Mouse (Mus musculus) embryonic facial prominence, embryonic 14.5 days (tissue): ENCODE data around the gene Zfp628. TPM values are rescaled to one million over a fixed set of nuclear protein-coding genes. Genes with fewer than 3 reads are reported as not detected.
A peak's percentile ranks its signal among the peaks of the same experiment; 100 is the strongest.

ENCODE experiments used
- ATAC-seq: fragments of 200-750 bp; cut with Nextera tagmentation; 2 replicates; pipeline ENCODE4 v1.8.0; 2017; ENCODE audit warnings: low read depth, moderate number of reproducible peaks, moderate TSS enrichment
- DNase-seq: peaks from one replicate; pipeline ENCODE4 v3.0.0-alpha.2; 2015; ENCODE audit warnings: low spot score
- H3K27ac ChIP-seq: fragments of 300-500 bp; sonication (generic); replicated peaks from 2 replicates; pipeline ENCODE4 v1.5.1; 2014; ENCODE audit warnings: low read depth, mild to moderate bottlenecking, low read length, moderate library complexity
- H3K27me3 ChIP-seq: fragments of 300-500 bp; sonication (generic); replicated peaks from 2 replicates; pipeline ENCODE4 v1.6.1; 2014; ENCODE audit warnings: low read length; ENCODE audit not compliant: control insufficient read depth, insufficient read depth
- H3K36me3 ChIP-seq: fragments of 300-500 bp; sonication (generic); 2 replicates; pipeline ENCODE4 v1.6.1; 2014; ENCODE audit warnings: low read length, mixed read lengths; ENCODE audit not compliant: control insufficient read depth, insufficient read depth
- H3K4me1 ChIP-seq: fragments of 300-500 bp; sonication (generic); 2 replicates; pipeline ENCODE4 v1.6.1; 2014; ENCODE audit warnings: antibody characterized with exemption, low read length; ENCODE audit not compliant: control insufficient read depth, insufficient read depth
- H3K4me2 ChIP-seq: fragments of 300-500 bp; sonication (generic); 2 replicates; pipeline ENCODE4 v1.6.1; 2014; ENCODE audit warnings: low read depth, mild to moderate bottlenecking, low read length, moderate library complexity, mixed read lengths
- H3K4me3 ChIP-seq: fragments of 300-500 bp; sonication (generic); 2 replicates; pipeline ENCODE4 v1.5.1; 2014; ENCODE audit warnings: low read depth, mild to moderate bottlenecking, low read length
- H3K9ac ChIP-seq: fragments of 300-500 bp; sonication (generic); 2 replicates; pipeline ENCODE4 v1.6.1; 2014; ENCODE audit warnings: low read depth, mild to moderate bottlenecking, low read length, moderate library complexity, mixed read lengths
- H3K9me3 ChIP-seq: fragments of 300-500 bp; sonication (generic); 2 replicates; pipeline ENCODE4 v1.6.1; 2016; ENCODE audit warnings: low read length; ENCODE audit not compliant: control insufficient read depth
- WGBS: fragments of 180-500 bp; shearing (Covaris S2); extraction: QIAGEN DNeasy Blood & Tissue Kit; methylation state at CpG from one replicate; pipeline ENCODE4 v1.1.7; 2014; 5-methylcytosine and 5-hydroxymethylcytosine counted together
- polyA plus RNA-seq: library from polyadenylated mRNA; unstranded; fragments of >200 nt; fragmentation: Nextera tagmentation; extraction: Ambion mirVana; gene quantifications from 2 replicates; pipeline ENCODE4 v1.2.1, GENCODE M21; 2014

The Zfp628 gene
- polyA plus RNA-seq, 1 experiment from 2014 or later: 3.7 TPM

- WGBS: 22% methylated on average over 9 of the region's 9 CpGs
- ATAC-seq (no peak), DNase-seq (peak; percentile 52)
- H3K4me2 ChIP-seq: no peak overlapping the region
- no peaks in the 10 kb centered on the region for H3K36me3 ChIP-seq
- H3K27me3 ChIP-seq: no peaks in the 10 kb centered on the region
- 0 out of 2 replicates have a peak overlapping the region, but pooled peaks have one; percentile 1 for H3K27ac ChIP-seq
- H3K4me3 ChIP-seq: no peak overlapping the region
- peaks cover 10% of the 10 kb centered on the region for H3K4me1 ChIP-seq
- no peak overlapping the region for H3K9ac ChIP-seq
- H3K9me3 ChIP-seq: no peaks in the 10 kb centered on the region
These were observed 3.5 kb upstream of the Zfp628 start for GRCm38 (mm10) chr7:4911561-4911960.

GRCm38 (mm10) chr7:4912248-4912647, 2.8 kb upstream of the Zfp628 start:
- no peaks in the 10 kb centered on the region for H3K9me3 ChIP-seq
- H3K4me1 ChIP-seq: peaks cover 11% of the 10 kb centered on the region
- no peak for DNase-seq
- H3K36me3 ChIP-seq: 0 out of 2 replicates have a peak, but pooled peaks cover under 1% of the 10 kb centered on the region
- WGBS: 66% methylated on average over 5 of the region's 5 CpGs
- H3K27ac ChIP-seq: no peak overlapping the region
- H3K4me2 ChIP-seq: no peak overlapping the region
- no peak overlapping the region for H3K4me3 ChIP-seq
- no peaks in the 10 kb centered on the region for H3K27me3 ChIP-seq
- no peak for ATAC-seq
- no peak overlapping the region for H3K9ac ChIP-seq

- Histone ChIP-seq H3K9me3 (no peaks in the 10 kb centered on the region), H3K9ac (peak overlapping the region; percentile 79), H3K4me3 (peak overlapping the region; percentile 53), H3K27me3 (no peaks in the 10 kb centered on the region), H3K4me2 (peak overlapping the region; percentile 61), H3K36me3 (peaks cover 36% of the 10 kb centered on the region), H3K4me1 (peaks cover 11% of the 10 kb centered on the region), H3K27ac (peak overlapping the region; percentile 96)
- ATAC-seq: peak; percentile 59
- DNase-seq: peak; percentile 70
- 16% methylated on average over 14 of the region's 14 CpGs for WGBS
These were observed 826 bp downstream of the Zfp628 start for GRCm38 (mm10) chr7:4915669-4916416.

- no peak overlapping the region for H3K27ac ChIP-seq
- no peaks in the 10 kb centered on the region for H3K27me3 ChIP-seq
- H3K9ac ChIP-seq: 0 out of 2 replicates have a peak overlapping the region, but pooled peaks have one; percentile 79
- DNase-seq (no peak), ATAC-seq (no peak)
- H3K9me3 ChIP-seq: no peaks in the 10 kb centered on the region
- WGBS: 94% methylated on average over 2 of the region's 2 CpGs
- peaks cover 39% of the 10 kb centered on the region for H3K36me3 ChIP-seq
- no peak overlapping the region for H3K4me2 ChIP-seq
- H3K4me3 ChIP-seq: no peak overlapping the region
- H3K4me1 ChIP-seq: peaks cover 13% of the 10 kb centered on the region
These were observed 2.5 kb downstream of the Zfp628 start for GRCm38 (mm10) chr7:4917494-4917893.

GRCm38 (mm10) chr7:4918681-4919080, 3.7 kb downstream of the Zfp628 start:
- Histone ChIP-seq H3K27me3 (no peaks in the 10 kb centered on the region), H3K36me3 (peaks cover 39% of the 10 kb centered on the region), H3K27ac (no peak overlapping the region), H3K4me2 (no peak overlapping the region), H3K9ac (no peak overlapping the region), H3K4me3 (no peak overlapping the region), H3K9me3 (no peaks in the 10 kb centered on the region), H3K4me1 (peaks cover 24% of the 10 kb centered on the region)
- ATAC-seq (no peak), DNase-seq (no peak)
- 89% methylated on average over 10 of the region's 15 CpGs for WGBS

- Histone ChIP-seq H3K4me1 (peaks cover 28% of the 10 kb centered on the region), H3K9me3 (no peaks in the 10 kb centered on the region), H3K27me3 (no peaks in the 10 kb centered on the region), H3K27ac (no peak overlapping the region), H3K36me3 (peaks cover 39% of the 10 kb centered on the region), H3K4me3 (no peak overlapping the region), H3K9ac (no peak overlapping the region), H3K4me2 (no peak overlapping the region)
- ATAC-seq (no peak), DNase-seq (no peak)
- WGBS: 84% methylated on average over 19 of the region's 21 CpGs
These were observed 4.1 kb downstream of the Zfp628 start for GRCm38 (mm10) chr7:4919096-4919495.

- Histone ChIP-seq H3K36me3 (peaks cover 39% of the 10 kb centered on the region), H3K27ac (no peak overlapping the region), H3K4me1 (peaks cover 32% of the 10 kb centered on the region), H3K9ac (no peak overlapping the region), H3K27me3 (no peaks in the 10 kb centered on the region), H3K9me3 (no peaks in the 10 kb centered on the region), H3K4me3 (no peak overlapping the region), H3K4me2 (no peak overlapping the region)
- no peak for DNase-seq
- no peak for ATAC-seq
- WGBS: 92% methylated on average over 17 of the region's 21 CpGs
These were observed 5.0 kb downstream of the Zfp628 start for GRCm38 (mm10) chr7:4919971-4920370.

- ATAC-seq: no peak
- peak overlapping the region; percentile 6; the same call in 1 of the 2 replicates for H3K27ac ChIP-seq
- WGBS: 89% methylated on average over 19 of the region's 19 CpGs
- H3K9ac ChIP-seq: no peak overlapping the region
- H3K9me3 ChIP-seq: no peaks in the 10 kb centered on the region
- DNase-seq: no peak
- H3K36me3 ChIP-seq: peaks cover 39% of the 10 kb centered on the region
- H3K4me1 ChIP-seq: peaks cover 37% of the 10 kb centered on the region
- no peak overlapping the region for H3K4me2 ChIP-seq
- no peaks in the 10 kb centered on the region for H3K27me3 ChIP-seq
- H3K4me3 ChIP-seq: no peak overlapping the region
These were observed 5.5 kb downstream of the Zfp628 start for GRCm38 (mm10) chr7:4920496-4920895.
